Mouse (Mus musculus): ENCODE measurements at regions not wholly inside any gene's neighbourhood (a gene's known extent, or its start where the extent isn't known, plus 50 kb on each side); places are given as distances from the start of the nearest gene placed in this dataset.

DNA sequence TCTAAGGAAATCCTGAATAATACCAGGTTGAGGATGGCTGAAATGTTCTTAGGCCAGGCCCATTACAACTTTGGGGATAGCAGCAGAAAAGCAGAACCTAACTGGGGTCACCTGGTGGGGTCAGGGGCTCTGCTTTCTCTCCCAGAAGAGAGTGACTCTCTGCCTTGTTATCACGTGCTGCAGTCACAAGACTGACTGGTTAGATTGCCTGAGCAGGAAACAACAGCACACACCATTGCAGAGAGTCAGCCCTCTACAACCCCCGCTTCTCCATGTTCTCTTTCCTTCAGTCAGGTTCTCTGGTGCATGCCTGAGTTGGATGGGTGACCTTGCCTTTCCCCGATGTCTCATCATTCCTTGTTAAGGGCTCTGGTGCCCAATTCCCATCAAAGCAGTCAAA, 91.2 kb upstream of the Hsd17b12 start:
- H3K27ac ChIP-seq = no peak overlapping the region
- no peak overlapping the region for H3K4me3 ChIP-seq
- no peak overlapping the region for H3K9ac ChIP-seq (ENCODE audit: low read depth, low read length)
- DNase-seq = no peak
- peaks cover 16% of the 10 kb centered on the region for H3K27me3 ChIP-seq (ENCODE audit: control insufficient read depth, insufficient read depth, low read length)
- intact Hi-C loops (cut with DNase I) = no loop called here
- H3K79me2 ChIP-seq (replicated peaks; ENCODE audit: control insufficient read depth, insufficient read depth, low read length) = no peaks in the 10 kb centered on the region
- TF ChIP-seq EP300 (IDR thresholded peaks at IDR 0.05; ENCODE audit: insufficient read depth, low read depth, low read length) (no peak), CTCF (IDR thresholded peaks at IDR 0.05) (no peak), POLR2A (IDR thresholded peaks at IDR 0.05; ENCODE audit: insufficient read depth, low read depth, low read length) (no peak)
- H3K36me3 ChIP-seq (ENCODE audit: control insufficient read depth, insufficient read depth, low read length) = no peaks in the 10 kb centered on the region
- WGBS = 56% methylated on average over 3 of the region's 3 CpGs
- H3K4me1 ChIP-seq (ENCODE audit: control insufficient read depth, insufficient read depth, low read length) = no peaks in the 10 kb centered on the region

DNA sequence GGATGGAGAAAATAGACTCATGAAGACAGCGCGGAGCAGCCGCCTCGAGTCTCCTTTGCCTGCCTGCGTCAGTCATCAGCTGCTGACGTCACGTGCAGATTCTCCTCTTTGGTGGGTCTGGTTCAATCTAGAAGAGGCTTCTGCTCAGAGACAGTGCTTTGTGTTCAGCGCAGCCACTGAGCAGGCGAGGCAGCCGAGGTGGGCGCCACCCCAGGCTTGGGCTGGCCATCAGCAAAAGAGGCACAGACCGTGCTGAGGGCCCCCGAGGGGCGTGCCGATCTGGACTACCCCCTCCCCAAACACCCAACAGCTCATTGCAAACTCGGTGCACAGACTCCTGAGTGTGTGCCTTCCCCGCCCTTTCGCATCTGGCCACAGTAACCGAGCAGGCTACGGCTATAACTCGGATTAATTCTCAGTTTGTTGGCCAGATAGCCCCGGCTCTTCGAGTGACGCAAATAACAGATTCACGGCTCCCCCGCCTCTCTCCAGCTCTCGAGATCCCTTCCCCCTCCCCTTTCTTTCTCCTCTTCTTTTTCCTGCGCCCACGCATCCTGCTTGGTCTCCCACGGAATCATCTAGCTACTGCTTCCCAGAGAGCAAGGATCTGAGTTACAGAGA, 89.2 kb upstream of the Hsd17b12 start:
- Histone ChIP-seq H3K27me3 (ENCODE audit: control insufficient read depth, insufficient read depth, low read length) (peaks cover 24% of the 10 kb centered on the region), H3K36me3 (ENCODE audit: control insufficient read depth, insufficient read depth, low read length) (no peaks in the 10 kb centered on the region), H3K4me3 (no peak overlapping the region), H3K27ac (no peak overlapping the region), H3K4me1 (ENCODE audit: control insufficient read depth, insufficient read depth, low read length) (no peaks in the 10 kb centered on the region), H3K79me2 (replicated peaks; ENCODE audit: control insufficient read depth, insufficient read depth, low read length) (no peaks in the 10 kb centered on the region), H3K9ac (ENCODE audit: low read depth, low read length) (no peak overlapping the region)
- no peak for DNase-seq
- TF ChIP-seq CTCF (IDR thresholded peaks at IDR 0.05) = no peak
- TF ChIP-seq POLR2A (IDR thresholded peaks at IDR 0.05; ENCODE audit: insufficient read depth, low read depth, low read length) = no peak
- TF ChIP-seq EP300 (IDR thresholded peaks at IDR 0.05; ENCODE audit: insufficient read depth, low read depth, low read length) = no peak
- WGBS = 2% methylated on average over 30 of the region's 30 CpGs
- intact Hi-C loops (cut with DNase I) = no loop called here

DNA sequence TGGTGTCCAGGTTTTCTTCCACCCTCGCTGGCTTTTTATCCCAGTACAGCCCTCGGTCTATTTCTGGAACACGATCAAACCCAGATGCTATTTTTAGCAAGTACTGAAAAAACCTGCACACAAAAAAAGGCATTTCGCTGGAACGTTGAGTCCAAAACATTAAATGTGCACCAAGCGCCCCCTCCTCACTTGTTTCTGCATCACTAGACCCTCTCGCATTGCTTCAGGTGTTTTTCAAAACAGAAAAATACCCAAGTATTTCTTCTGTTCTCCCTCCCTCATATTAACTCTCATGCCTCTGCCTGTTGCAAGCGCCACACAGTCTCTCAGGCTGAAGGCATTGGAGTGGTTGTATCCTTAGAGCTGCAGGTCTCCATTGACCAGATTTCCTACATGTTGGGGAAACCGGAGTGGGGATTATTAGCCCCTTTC, 88.4 kb upstream of the Hsd17b12 start:
- WGBS = 33% methylated on average over 9 of the region's 9 CpGs
- no peak overlapping the region for H3K27ac ChIP-seq
- H3K4me3 ChIP-seq = no peak overlapping the region
- H3K27me3 ChIP-seq (ENCODE audit: control insufficient read depth, insufficient read depth, low read length) = peaks cover 29% of the 10 kb centered on the region
- no peaks in the 10 kb centered on the region for H3K79me2 ChIP-seq (replicated peaks; ENCODE audit: control insufficient read depth, insufficient read depth, low read length)
- DNase-seq = no peak
- intact Hi-C loops (cut with DNase I) = no loop called here
- no peaks in the 10 kb centered on the region for H3K36me3 ChIP-seq (ENCODE audit: control insufficient read depth, insufficient read depth, low read length)
- TF ChIP-seq CTCF (IDR thresholded peaks at IDR 0.05) (no peak), POLR2A (IDR thresholded peaks at IDR 0.05; ENCODE audit: insufficient read depth, low read depth, low read length) (no peak), EP300 (IDR thresholded peaks at IDR 0.05; ENCODE audit: insufficient read depth, low read depth, low read length) (no peak)
- no peaks in the 10 kb centered on the region for H3K4me1 ChIP-seq (ENCODE audit: control insufficient read depth, insufficient read depth, low read length)
- H3K9ac ChIP-seq (ENCODE audit: low read depth, low read length) = no peak overlapping the region

DNA sequence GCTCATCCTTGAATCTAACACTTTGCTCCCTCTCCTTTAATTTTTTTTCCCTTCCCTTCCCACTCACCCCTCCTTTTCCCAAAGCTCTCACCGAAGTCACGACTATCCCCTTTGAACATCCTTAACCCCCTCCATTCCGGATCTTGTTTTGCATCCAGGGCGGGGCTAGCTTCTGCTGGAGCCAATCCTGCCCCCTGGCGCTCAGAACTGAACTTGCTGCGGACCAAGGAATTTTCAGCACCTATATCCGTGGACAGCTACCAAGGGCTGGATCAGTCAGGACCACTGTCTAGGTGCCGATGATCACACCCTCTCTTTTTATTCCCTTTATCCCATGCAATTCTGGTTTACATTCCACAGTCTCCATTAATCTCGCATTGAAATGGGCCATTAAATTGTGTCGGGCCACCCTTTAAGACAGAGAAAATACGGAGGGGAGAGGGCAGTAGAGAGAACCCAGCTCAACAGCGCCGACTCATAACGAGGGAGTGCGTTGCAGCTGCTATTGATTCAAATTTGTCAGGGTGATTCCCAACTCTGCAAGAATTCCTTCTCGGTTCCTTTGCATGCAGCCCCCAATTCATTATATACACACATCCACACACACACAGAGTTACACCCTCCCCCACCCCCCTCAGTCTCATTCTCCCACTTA, 87.7 kb upstream of the Hsd17b12 start:
- H3K36me3 ChIP-seq (ENCODE audit: control insufficient read depth, insufficient read depth, low read length) = no peaks in the 10 kb centered on the region
- intact Hi-C loops (cut with DNase I) = loop anchor here (1.0 kb wide), 1 partner anchor 191 kb away; no protein-coding TSS in a partner anchor
- DNase-seq = peak; percentile 55 to 74
- no peak overlapping the region for H3K4me3 ChIP-seq
- H3K79me2 ChIP-seq (replicated peaks; ENCODE audit: control insufficient read depth, insufficient read depth, low read length) = no peaks in the 10 kb centered on the region
- TF ChIP-seq EP300 (IDR thresholded peaks at IDR 0.05; ENCODE audit: insufficient read depth, low read depth, low read length) (0 out of 2 replicates have a peak, but pooled peaks have one; percentile 41), POLR2A (IDR thresholded peaks at IDR 0.05; ENCODE audit: insufficient read depth, low read depth, low read length) (no peak), CTCF (IDR thresholded peaks at IDR 0.05) (peak; percentile 83)
- WGBS = 4% methylated on average over 16 of the region's 16 CpGs
- H3K4me1 ChIP-seq (ENCODE audit: control insufficient read depth, insufficient read depth, low read length) = no peaks in the 10 kb centered on the region
- H3K9ac ChIP-seq (ENCODE audit: low read depth, low read length) = no peak overlapping the region
- H3K27ac ChIP-seq = no peak overlapping the region
- peaks cover 30% of the 10 kb centered on the region for H3K27me3 ChIP-seq (ENCODE audit: control insufficient read depth, insufficient read depth, low read length)

DNA sequence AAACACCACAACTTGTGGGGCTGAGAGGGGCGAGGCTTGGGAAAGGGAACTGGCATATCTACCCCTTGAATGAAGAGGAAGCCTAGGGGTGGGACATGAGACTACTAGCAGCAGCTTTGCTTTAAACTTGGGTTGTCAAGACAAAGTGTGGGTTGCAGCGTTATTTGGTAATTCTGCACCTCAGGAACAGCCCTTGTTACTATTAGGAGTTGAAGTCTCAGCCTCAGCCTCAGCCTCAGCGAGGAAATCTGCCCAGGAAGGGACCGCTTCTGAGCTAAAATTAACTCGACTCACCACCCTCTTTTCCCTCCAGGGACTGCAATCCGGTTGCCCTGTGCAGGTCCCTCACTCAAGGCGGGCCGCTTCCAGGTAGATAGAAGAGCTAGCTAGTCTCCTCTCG, 86.4 kb upstream of the Hsd17b12 start:
- Histone ChIP-seq H3K27ac (no peak overlapping the region), H3K4me3 (no peak overlapping the region), H3K4me1 (ENCODE audit: control insufficient read depth, insufficient read depth, low read length) (no peaks in the 10 kb centered on the region), H3K79me2 (replicated peaks; ENCODE audit: control insufficient read depth, insufficient read depth, low read length) (no peaks in the 10 kb centered on the region), H3K9ac (ENCODE audit: low read depth, low read length) (no peak overlapping the region), H3K36me3 (ENCODE audit: control insufficient read depth, insufficient read depth, low read length) (no peaks in the 10 kb centered on the region), H3K27me3 (ENCODE audit: control insufficient read depth, insufficient read depth, low read length) (peaks cover 34% of the 10 kb centered on the region)
- no peak for DNase-seq
- intact Hi-C loops (cut with DNase I) = loop anchor here (5.0 kb wide), 1 partner anchor 207 kb away; no protein-coding TSS in a partner anchor
- WGBS = 4% methylated on average over 9 of the region's 9 CpGs
- TF ChIP-seq CTCF (IDR thresholded peaks at IDR 0.05) = no peak

Data from heart, adult 2 months (tissue).